Mouse (Mus musculus): ENCODE results near the gene Zfp354b. TPM values are rescaled to one million over a fixed set of nuclear protein-coding genes. Genes with fewer than 3 reads are reported as not detected.

The Zfp354b gene
- polyA plus RNA-seq, 1 experiment from 2014 or later = 3.2 TPM

GRCm38 (mm10) chr11:50938435-50938834 lies 7.0 kb upstream of the Zfp354b start:
- no peak overlapping the region for H3K9ac ChIP-seq (ENCODE audit: low read length)
- no peak overlapping the region for H3K4me3 ChIP-seq (ENCODE audit: low read depth, low read length)
- no peak for ATAC-seq
- WGBS = 82% methylated on average over 8 of the region's 8 CpGs
- H3K27me3 ChIP-seq (replicated peaks; ENCODE audit: control insufficient read depth, insufficient read depth, low read length) = no peaks in the 10 kb centered on the region
- H3K27ac ChIP-seq (ENCODE audit: low read depth, low read length) = no peak overlapping the region
- H3K4me1 ChIP-seq (ENCODE audit: control insufficient read depth, insufficient read depth, low read length) = no peaks in the 10 kb centered on the region
- no peak for DNase-seq (ENCODE audit: low spot score)
- H3K4me2 ChIP-seq (ENCODE audit: low read length) = no peak overlapping the region
- H3K9me3 ChIP-seq (replicated peaks; ENCODE audit: control insufficient read depth, low read length) = no peaks in the 10 kb centered on the region
- H3K36me3 ChIP-seq (ENCODE audit: control insufficient read depth, insufficient read depth, low read length) = no peaks in the 10 kb centered on the region

- Histone ChIP-seq H3K36me3 (ENCODE audit: control insufficient read depth, insufficient read depth, low read length) (no peaks in the 10 kb centered on the region), H3K27ac (ENCODE audit: low read depth, low read length) (no peak overlapping the region), H3K4me1 (ENCODE audit: control insufficient read depth, insufficient read depth, low read length) (0 out of 2 replicates have a peak, but pooled peaks cover 2% of the 10 kb centered on the region), H3K27me3 (replicated peaks; ENCODE audit: control insufficient read depth, insufficient read depth, low read length) (no peaks in the 10 kb centered on the region), H3K9ac (ENCODE audit: low read length) (no peak overlapping the region), H3K4me3 (ENCODE audit: low read depth, low read length) (no peak overlapping the region), H3K9me3 (replicated peaks; ENCODE audit: control insufficient read depth, low read length) (no peaks in the 10 kb centered on the region), H3K4me2 (ENCODE audit: low read length) (peak overlapping the region; percentile 70)
- ATAC-seq (peak; percentile 42), DNase-seq (ENCODE audit: low spot score) (no peak)
- WGBS = 80% methylated on average over 1 of the region's 1 CpGs
Measured at GRCm38 (mm10) chr11:50932040-50932439, 607 bp upstream of the Zfp354b start.

GRCm38 (mm10) chr11:50931021-50931420 lies 412 bp downstream of the Zfp354b start:
- H3K4me3 ChIP-seq (ENCODE audit: low read depth, low read length) = peak overlapping the region; percentile 56
- H3K27ac ChIP-seq (ENCODE audit: low read depth, low read length) = 0 out of 2 replicates have a peak overlapping the region, but pooled peaks have one; percentile 36
- WGBS = 2% methylated on average over 16 of the region's 16 CpGs
- peak overlapping the region; percentile 70 for H3K4me2 ChIP-seq (ENCODE audit: low read length)
- no peaks in the 10 kb centered on the region for H3K27me3 ChIP-seq (replicated peaks; ENCODE audit: control insufficient read depth, insufficient read depth, low read length)
- H3K9me3 ChIP-seq (replicated peaks; ENCODE audit: control insufficient read depth, low read length) = no peaks in the 10 kb centered on the region
- DNase-seq (ENCODE audit: low spot score) = no peak
- ATAC-seq = peak; percentile 57
- H3K36me3 ChIP-seq (ENCODE audit: control insufficient read depth, insufficient read depth, low read length) = no peaks in the 10 kb centered on the region
- H3K4me1 ChIP-seq (ENCODE audit: control insufficient read depth, insufficient read depth, low read length) = 0 out of 2 replicates have a peak, but pooled peaks cover 2% of the 10 kb centered on the region
- peak overlapping the region; percentile 74 for H3K9ac ChIP-seq (ENCODE audit: low read length)

DNA sequence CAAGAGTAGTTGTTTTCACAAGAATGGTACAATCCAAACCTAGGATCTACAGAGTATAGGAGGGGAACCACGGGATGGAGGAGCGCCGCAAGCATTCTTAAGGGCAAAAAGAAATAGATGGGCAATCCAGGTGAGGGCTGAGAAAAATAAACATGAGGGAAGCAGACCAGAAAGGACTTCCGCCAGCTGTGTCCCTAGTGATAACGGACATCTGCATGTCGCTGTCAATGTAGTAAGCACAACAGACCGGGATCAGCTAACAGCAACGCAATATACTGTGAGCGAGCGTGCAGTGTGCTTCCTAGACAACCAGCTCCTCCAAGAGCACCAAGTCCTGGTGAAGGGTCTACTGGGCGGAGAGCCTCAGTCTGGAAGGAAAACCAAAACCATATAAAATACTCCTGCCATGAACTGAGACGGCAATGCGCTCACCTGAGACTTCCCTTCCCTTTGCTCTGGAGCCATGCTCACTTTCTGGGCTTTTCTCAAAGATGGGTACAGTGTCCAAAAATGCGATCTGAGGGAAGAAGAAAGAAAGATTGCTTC lies 891 bp downstream of the Zfp354b start:
- H3K27me3 ChIP-seq (replicated peaks; ENCODE audit: control insufficient read depth, insufficient read depth, low read length) = no peaks in the 10 kb centered on the region
- no peak for ATAC-seq
- H3K27ac ChIP-seq (ENCODE audit: low read depth, low read length) = no peak overlapping the region
- 0 out of 2 replicates have a peak, but pooled peaks cover 2% of the 10 kb centered on the region for H3K4me1 ChIP-seq (ENCODE audit: control insufficient read depth, insufficient read depth, low read length)
- DNase-seq (ENCODE audit: low spot score) = peak; percentile 19
- peak overlapping the region; percentile 70 for H3K4me2 ChIP-seq (ENCODE audit: low read length)
- WGBS = 40% methylated on average over 14 of the region's 14 CpGs
- H3K9me3 ChIP-seq (replicated peaks; ENCODE audit: control insufficient read depth, low read length) = no peaks in the 10 kb centered on the region
- H3K4me3 ChIP-seq (ENCODE audit: low read depth, low read length) = peak overlapping the region; percentile 56
- H3K36me3 ChIP-seq (ENCODE audit: control insufficient read depth, insufficient read depth, low read length) = no peaks in the 10 kb centered on the region
- H3K9ac ChIP-seq (ENCODE audit: low read length) = peak overlapping the region; percentile 74

DNA sequence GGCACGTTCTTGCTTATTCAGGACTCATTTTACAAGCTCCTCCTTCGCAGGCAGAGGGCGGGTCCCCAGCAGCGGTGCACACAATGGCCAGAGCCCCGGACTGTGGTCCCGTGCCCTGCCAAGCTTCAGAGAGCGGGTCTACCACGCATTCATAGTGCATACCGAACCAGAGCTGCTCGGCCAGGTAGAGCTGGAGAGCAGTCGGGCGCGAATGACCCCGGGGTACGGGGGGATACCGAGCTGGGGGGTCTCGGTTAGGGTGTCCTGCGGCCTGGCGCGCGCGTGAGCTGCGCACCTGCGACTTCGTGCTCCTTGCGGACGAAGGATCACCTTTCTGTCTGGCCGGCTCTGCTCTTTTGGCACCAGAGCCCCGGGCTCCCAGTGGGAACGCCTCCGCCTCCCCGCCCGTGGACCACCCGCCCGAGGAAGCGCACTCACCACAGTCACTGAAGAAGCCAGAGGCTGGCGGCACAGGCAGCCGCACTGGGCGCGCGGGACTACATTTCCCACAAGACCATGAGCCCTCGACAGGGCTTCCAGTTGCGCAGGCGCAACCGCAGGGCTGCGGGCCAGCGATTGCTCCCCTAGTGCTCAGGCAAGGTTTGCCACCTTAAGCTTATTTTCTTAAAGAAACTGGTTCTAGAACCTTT lies 15.6 kb downstream of the Zfp354b start, which contains the start of gene Zfp2:
Gene Zfp2, minus strand, starts transcription at position 495 of the 650 bp plus-strand sequence.
- peaks cover 10% of the 10 kb centered on the region; the same call in 1 of the 2 replicates for H3K9me3 ChIP-seq (replicated peaks; ENCODE audit: control insufficient read depth, low read length)
- H3K4me2 ChIP-seq (ENCODE audit: low read length) = peak within 1 kb of the TSS; percentile 43
- no peaks in the 10 kb centered on the region for H3K4me1 ChIP-seq (ENCODE audit: control insufficient read depth, insufficient read depth, low read length)
- peak within 1 kb of the TSS; percentile 87 for H3K27ac ChIP-seq (ENCODE audit: low read depth, low read length)
- H3K9ac ChIP-seq (ENCODE audit: low read length) = peak within 1 kb of the TSS; percentile 96
- ATAC-seq (peak; percentile 99), DNase-seq (ENCODE audit: low spot score) (peak; percentile 98)
- under 1% methylated on average over 45 of the region's 47 CpGs for WGBS
- H3K27me3 ChIP-seq (replicated peaks; ENCODE audit: control insufficient read depth, insufficient read depth, low read length) = no peaks in the 10 kb centered on the region
- peaks cover 14% of the 10 kb centered on the region for H3K36me3 ChIP-seq (ENCODE audit: control insufficient read depth, insufficient read depth, low read length)
- H3K4me3 ChIP-seq (ENCODE audit: low read depth, low read length) = peak within 1 kb of the TSS; percentile 84

DNA sequence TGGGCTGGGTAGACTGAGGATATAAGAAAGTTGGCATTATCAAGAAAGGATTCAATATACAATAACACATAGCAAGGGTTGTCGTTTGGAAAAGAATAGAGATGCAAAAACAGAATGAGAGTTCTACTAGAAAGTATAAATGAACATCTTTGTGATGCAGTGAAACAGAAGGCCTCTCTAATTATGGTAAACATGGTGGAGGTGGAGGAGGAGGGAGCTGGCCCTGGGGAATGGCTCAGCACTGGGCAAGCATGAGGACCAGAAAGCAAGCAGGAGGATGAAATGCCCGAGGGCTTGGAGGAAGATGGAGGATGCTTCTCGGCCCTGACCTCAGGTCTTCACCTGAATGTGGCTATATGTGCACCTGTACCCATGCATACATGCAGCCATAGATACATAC lies 17.0 kb downstream of the Zfp354b start:
- no peak overlapping the region for H3K4me3 ChIP-seq (ENCODE audit: low read depth, low read length)

GRCm38 (mm10) chr11:50913301-50913700 lies 18.1 kb downstream of the Zfp354b start:
- ATAC-seq (no peak), DNase-seq (ENCODE audit: low spot score) (no peak)
- no peak overlapping the region for H3K27ac ChIP-seq (ENCODE audit: low read depth, low read length)
- H3K36me3 ChIP-seq (ENCODE audit: control insufficient read depth, insufficient read depth, low read length) = peaks cover 39% of the 10 kb centered on the region
- H3K9ac ChIP-seq (ENCODE audit: low read length) = no peak overlapping the region
- H3K4me1 ChIP-seq (ENCODE audit: control insufficient read depth, insufficient read depth, low read length) = no peaks in the 10 kb centered on the region
- H3K4me2 ChIP-seq (ENCODE audit: low read length) = no peak overlapping the region
- peaks cover 22% of the 10 kb centered on the region; the same call in 1 of the 2 replicates for H3K9me3 ChIP-seq (replicated peaks; ENCODE audit: control insufficient read depth, low read length)
- H3K27me3 ChIP-seq (replicated peaks; ENCODE audit: control insufficient read depth, insufficient read depth, low read length) = no peaks in the 10 kb centered on the region
- no peak overlapping the region for H3K4me3 ChIP-seq (ENCODE audit: low read depth, low read length)
- 74% methylated on average over 1 of the region's 1 CpGs for WGBS

More for the DNA sequence above, 17.0 kb downstream of the Zfp354b start:
- Histone ChIP-seq H3K9ac (ENCODE audit: low read length) (no peak overlapping the region), H3K27ac (ENCODE audit: low read depth, low read length) (no peak overlapping the region), H3K4me1 (ENCODE audit: control insufficient read depth, insufficient read depth, low read length) (no peaks in the 10 kb centered on the region), H3K9me3 (replicated peaks; ENCODE audit: control insufficient read depth, low read length) (peaks cover 16% of the 10 kb centered on the region; the same call in 1 of the 2 replicates), H3K36me3 (ENCODE audit: control insufficient read depth, insufficient read depth, low read length) (peaks cover 28% of the 10 kb centered on the region), H3K27me3 (replicated peaks; ENCODE audit: control insufficient read depth, insufficient read depth, low read length) (no peaks in the 10 kb centered on the region), H3K4me2 (ENCODE audit: low read length) (peak overlapping the region; percentile 43; the same call in 1 of the 2 replicates)
- DNase-seq (ENCODE audit: low spot score) = no peak
- no peak for ATAC-seq
- 89% methylated on average over 3 of the region's 3 CpGs for WGBS

GRCm38 (mm10) chr11:50908136-50908535 lies 23.3 kb downstream of the Zfp354b start:
- no peaks in the 10 kb centered on the region for H3K27me3 ChIP-seq (replicated peaks; ENCODE audit: control insufficient read depth, insufficient read depth, low read length)
- no peaks in the 10 kb centered on the region for H3K4me1 ChIP-seq (ENCODE audit: control insufficient read depth, insufficient read depth, low read length)
- H3K9me3 ChIP-seq (replicated peaks; ENCODE audit: control insufficient read depth, low read length) = peaks cover 53% of the 10 kb centered on the region
- H3K36me3 ChIP-seq (ENCODE audit: control insufficient read depth, insufficient read depth, low read length) = peaks cover 89% of the 10 kb centered on the region
- 92% methylated on average over 5 of the region's 5 CpGs for WGBS
- DNase-seq (ENCODE audit: low spot score) = no peak
- ATAC-seq = no peak
- no peak overlapping the region for H3K4me3 ChIP-seq (ENCODE audit: low read depth, low read length)
- no peak overlapping the region for H3K9ac ChIP-seq (ENCODE audit: low read length)
- no peak overlapping the region for H3K4me2 ChIP-seq (ENCODE audit: low read length)
- no peak overlapping the region for H3K27ac ChIP-seq (ENCODE audit: low read depth, low read length)

DNA sequence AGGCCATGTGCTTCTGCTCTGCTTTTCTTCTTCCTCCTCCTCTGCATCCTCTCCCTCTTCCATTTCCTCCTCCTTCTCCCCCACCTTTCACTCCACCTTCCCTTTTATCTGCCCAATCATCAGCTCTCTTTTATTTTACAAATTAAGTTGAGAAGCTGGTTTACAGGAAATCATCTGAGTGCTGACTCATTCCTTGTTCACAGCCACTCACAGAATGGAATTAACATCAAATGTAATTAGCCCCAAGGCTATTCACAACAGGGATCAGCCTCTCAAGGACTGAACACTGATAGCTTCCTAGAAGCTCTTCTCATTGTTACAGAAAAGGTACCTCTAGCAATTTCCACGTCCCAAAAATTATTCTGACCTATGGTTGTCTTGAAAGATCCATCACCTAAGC lies 34.1 kb downstream of the Zfp354b start:
- no peak for ATAC-seq
- peaks cover 39% of the 10 kb centered on the region for H3K36me3 ChIP-seq (ENCODE audit: control insufficient read depth, insufficient read depth, low read length)
- WGBS = 88% methylated on average over 1 of the region's 1 CpGs

More for the DNA sequence above, 34.1 kb downstream of the Zfp354b start:
- H3K9ac ChIP-seq (ENCODE audit: low read length) = no peak overlapping the region
- H3K27ac ChIP-seq (ENCODE audit: low read depth, low read length) = no peak overlapping the region
- peaks cover 51% of the 10 kb centered on the region for H3K9me3 ChIP-seq (replicated peaks; ENCODE audit: control insufficient read depth, low read length)
- H3K4me3 ChIP-seq (ENCODE audit: low read depth, low read length) = no peak overlapping the region
- no peak for DNase-seq (ENCODE audit: low spot score)
- no peaks in the 10 kb centered on the region for H3K4me1 ChIP-seq (ENCODE audit: control insufficient read depth, insufficient read depth, low read length)
- H3K27me3 ChIP-seq (replicated peaks; ENCODE audit: control insufficient read depth, insufficient read depth, low read length) = no peaks in the 10 kb centered on the region
- H3K4me2 ChIP-seq (ENCODE audit: low read length) = no peak overlapping the region
